Mouse (Mus musculus) monocyte, adult 5-6 weeks (primary cell): ENCODE data around the gene Aif1l. TPM values are rescaled to one million over a fixed set of nuclear protein-coding genes. Genes with fewer than 3 reads are reported as not detected.

ENCODE experiments used
- ATAC-seq: fragments of 153-309, 156-312 bp; replicated peaks from 2 replicates; pipeline ENCODE4 v1.8.0; 2017; ENCODE audit warnings: mild to moderate bottlenecking; ENCODE audit not compliant: low TSS enrichment, insufficient number of reproducible peaks, severe bottlenecking, poor library complexity, low FRiP score
- total RNA-seq: library from RNA; stranded (forward); fragments of 200-1000, 200-491, 200-594 nt; gene quantifications from 3 replicates; pipeline ENCODE4 v1.2.3, GENCODE M21; 2017

Aif1l gene
- total RNA-seq, 1 experiment from 2014 or later: not detected

DNA sequence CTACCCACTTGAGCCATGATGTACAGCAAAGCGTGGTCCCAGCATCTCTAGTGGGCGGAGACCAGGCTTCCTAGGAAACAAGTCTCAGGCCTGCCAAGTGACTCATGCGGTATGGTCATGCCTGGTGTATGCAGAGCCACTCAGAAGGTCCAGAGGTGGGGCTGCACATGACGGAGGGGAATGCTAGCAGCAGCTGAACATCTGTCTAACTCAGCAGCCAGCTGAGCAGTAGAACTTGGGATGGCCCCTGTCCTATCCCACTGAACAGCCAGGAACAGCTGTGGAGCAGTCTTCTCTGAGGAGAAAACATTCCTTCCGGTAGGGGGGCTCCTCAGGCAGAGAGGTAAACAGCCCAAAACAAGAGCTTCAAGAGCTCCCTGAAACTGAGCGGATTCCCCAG is 1.5 kb upstream of the Aif1l start:
- ATAC-seq: no peak

DNA sequence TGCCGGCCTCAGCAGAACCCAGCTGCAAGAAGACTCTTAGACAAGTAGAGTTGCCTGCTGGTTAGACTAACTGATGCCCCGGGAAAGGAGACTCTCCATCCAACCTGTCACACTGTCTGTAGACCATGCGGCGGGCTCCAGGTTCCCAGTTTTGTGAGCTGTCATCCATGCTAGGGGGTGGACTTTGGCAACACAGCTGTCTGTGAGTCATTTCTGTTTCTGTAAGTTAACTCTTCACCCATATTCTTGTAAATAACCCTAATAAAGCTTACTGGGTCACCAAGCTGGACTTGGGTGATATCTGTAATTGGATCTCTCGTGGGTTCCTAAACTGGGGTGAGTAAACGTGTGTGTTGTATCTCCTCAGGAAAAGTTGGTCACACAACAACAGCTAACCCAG is 1.1 kb upstream of the Aif1l start:
- no peak for ATAC-seq

DNA sequence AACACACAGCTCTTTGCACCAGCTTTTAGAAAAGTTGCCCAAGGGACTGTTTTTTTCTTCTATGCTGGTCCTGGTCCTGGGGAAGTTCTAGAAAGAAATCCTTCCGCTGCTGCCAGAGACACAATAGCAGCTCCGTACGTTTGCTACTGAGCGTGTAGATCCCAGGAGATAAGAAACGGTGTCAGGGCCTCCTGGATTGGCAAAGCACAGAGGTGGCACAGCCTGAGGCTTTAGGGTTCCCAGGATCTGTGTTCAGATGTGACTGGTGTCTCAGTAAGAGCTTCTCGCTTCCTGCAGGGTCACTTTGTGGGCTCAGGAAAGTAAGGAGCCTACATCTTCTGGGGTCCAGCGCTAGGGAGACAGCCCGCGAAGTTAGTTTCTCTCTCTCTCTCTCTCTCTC is 1.0 kb downstream of the Aif1l start:
- ATAC-seq: no peak

DNA sequence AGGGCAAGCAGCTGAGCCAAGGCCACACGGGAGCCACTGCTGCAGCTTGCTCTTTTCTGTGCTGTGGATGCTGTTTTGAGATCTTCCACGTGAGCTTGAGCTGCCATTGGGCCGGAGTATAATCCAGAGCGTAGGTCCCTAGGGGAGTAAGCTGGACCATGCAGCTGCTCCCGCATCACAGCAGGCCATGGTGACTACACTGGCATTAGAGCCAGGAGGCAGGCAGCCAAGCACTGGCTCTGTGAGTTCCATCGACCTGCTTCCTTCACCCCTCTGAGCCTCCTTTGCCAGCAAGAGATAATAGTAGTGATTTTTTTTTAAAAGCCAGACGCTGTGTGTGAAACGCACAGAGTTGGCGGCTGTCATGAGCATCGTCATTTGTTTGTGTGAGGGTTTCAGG is 2.3 kb downstream of the Aif1l start:
- ATAC-seq: no peak

DNA sequence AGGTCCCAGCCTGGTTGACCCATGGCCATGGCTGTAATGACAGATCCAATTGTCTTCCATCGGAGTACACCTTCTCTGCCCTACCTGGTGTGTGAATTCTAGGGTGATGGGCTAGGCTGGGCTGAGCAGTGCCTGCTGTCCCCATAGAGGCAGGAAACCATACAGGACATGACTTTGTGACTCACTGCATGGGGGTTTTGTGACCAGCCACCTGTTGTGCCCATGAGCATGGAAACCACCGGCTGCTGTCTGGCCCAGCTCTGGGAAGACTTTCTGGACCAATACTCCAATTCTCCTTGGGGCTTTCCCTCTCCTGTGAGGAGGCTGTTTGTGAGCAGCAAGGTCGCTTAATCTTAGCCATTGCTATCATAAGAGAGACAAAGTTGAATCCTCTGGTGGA is 2.8 kb downstream of the Aif1l start:
- no peak for ATAC-seq

DNA sequence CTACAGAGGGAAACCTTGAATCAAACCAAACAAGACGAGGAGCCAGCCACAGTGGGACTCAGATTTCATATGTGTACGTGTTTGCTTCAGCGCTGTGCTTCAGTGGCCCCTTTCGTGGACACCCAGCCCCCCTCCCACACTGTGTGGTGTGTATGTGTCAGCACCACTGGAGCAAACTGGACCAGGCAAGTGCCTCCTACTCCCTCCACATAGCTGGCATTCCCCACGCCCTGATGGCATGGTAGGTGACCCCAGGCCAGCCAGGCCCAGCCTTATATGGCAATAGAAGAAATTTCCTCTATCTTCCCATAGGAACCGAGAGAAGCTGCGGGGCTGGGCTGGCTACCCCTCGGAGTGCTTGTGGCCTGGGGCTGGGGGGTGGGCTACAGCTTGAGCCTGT is 3.7 kb downstream of the Aif1l start:
- no peak for ATAC-seq

DNA sequence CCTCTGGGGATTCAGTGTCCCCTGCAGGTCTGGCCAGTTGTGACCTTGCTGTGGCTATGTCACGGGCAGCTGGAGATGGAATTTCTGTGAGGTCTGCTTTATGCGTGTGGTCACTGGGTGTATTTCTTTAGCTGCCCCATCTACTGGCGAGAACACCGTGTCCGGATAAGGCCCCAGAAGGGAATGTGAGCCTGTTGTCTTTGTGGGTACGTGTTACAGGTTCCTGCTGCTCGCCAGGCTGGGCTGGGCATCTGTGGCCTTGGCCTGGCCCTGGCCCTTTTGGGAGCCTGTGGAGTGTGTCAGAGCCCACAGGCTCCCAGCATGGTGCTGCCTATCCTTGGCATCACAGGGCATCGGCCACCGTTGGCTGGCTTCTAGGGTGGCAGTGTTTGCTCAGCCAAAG is 4.8 kb downstream of the Aif1l start:
- ATAC-seq: no peak

DNA sequence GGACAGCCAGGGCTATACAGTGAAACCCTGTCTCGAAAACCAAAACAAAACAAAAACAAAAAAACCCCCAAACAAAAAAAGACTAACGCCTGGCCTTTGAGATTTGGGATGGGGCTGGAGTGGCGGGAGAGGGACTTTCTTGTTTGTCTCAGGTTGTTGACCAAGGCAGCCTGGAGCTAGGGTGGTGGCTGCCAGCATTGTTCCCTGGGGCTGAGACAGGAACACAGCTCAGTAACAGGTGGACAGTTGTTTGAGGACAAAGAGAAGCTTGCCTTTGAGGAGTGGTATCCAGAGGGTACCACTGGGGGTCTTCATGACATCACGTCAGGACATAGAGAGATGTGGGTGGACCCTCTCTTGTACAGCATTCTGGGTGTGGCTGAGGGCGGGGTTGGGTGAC is 5.7 kb downstream of the Aif1l start:
- ATAC-seq: no peak

DNA sequence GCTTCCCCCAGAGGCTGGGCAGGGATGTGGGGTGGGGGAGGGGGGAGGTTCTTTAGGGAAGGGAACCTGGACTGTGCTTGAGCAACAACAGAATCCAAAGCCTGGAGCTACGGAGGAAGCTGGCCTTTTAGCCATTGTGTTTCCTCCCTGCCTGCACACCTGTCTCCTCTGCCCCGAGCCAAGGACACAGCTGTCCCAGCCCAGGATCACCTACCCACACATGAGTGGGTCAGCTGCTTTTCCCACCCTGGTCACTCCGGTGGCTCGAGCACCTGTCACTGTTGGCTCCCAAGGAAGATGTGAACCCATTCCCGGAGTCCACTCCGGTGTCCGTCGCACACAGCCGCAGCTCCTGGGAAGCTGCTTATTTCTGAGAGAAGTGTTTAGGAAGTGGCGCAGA is 7.3 kb downstream of the Aif1l start:
- ATAC-seq: no peak

DNA sequence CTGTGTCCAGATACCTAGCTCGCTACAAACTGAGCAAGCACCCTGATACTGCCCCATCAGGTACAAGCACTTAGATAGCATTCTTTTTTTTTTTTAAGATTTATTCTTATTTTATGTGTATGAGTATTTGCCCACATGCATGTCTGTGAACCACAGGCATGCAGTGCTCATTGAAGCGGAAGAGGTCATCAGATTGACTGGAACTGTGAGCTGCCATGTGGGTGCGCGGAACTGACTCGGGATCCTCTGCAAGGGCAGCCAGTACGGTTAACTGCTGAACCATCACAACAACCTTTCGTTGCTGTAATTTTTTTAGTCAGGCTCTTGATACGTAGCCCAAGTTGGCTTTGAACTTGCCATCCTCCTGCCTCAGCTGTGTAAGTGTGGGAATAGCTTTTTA is 11.0 kb downstream of the Aif1l start:
- ATAC-seq: no peak

DNA sequence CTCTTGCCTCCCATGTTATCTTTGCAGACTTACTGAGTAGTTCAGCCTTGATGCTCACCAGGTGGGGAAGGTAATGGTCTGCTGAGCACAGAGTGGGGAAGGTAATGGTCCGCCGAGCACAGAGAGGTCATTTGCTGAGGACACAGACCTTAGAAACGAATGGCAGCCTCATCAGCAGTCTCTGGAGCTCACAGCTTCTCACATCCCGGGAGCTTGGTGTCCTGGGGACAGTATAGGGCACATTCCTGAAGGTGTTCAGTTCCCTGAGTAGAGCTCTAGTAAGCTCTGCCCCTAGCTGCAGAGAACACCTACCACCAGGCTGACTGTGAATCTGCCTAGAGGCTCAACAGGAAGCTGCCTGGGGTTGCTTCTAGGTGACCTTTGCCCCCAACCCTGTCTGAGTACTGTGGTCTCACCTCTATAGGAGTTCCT is 11.9 kb downstream of the Aif1l start:
- no peak for ATAC-seq

DNA sequence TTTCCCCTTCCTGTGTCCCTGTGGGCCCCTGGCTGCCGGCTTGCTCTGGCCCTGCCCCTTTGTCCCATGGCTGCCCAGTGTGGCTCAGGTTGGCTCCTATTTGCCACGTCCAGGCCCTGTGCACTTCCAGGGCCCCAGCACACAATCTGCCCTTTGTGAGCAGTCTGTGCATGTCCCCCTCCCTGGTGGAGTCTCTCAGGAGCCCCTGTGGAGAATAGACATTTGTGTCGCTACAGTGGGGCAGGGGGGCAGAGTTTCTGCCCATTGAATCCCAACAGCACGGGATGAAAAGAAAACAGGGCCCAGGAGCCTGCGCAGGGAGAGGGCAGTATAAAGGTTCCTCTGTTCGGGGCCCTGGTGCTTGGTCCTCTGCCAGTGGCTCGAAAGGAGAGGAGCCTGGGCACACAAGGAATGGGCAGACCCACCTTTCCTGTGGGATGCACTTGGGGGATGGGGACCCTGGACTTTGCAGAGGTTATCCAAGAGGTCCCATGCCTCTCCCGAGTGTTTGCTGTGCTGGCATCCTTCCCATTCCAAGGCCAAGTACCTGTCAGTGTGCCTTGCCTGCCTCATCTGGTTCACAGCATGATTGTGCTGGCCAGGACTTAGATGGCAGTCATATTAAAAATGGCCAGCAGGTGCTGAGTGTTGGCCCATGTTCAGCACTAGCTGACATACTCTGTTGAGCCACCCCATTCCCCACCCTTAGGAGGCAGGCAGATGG is 12.7 kb downstream of the Aif1l start:
- no peak for ATAC-seq

DNA sequence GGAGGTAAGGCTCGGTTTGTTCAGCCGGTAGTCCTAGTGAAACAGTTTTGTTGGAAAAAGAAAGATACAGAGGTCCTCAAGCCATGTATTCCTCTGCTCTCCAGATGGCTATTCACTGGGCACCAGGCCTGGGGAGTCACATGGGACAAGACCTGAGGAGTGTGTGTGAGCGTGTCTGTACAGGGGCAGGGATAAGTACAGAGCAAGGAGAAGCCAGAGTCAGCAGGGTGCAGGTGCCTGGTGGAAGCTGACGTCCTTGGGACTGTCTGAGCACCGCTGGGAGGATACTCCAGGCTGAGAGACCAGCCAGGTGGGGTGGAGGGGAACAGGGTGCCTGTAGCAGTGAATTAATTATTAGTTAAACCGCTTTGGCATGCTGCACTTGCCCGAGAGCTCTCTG is 13.6 kb downstream of the Aif1l start:
- ATAC-seq: no peak

DNA sequence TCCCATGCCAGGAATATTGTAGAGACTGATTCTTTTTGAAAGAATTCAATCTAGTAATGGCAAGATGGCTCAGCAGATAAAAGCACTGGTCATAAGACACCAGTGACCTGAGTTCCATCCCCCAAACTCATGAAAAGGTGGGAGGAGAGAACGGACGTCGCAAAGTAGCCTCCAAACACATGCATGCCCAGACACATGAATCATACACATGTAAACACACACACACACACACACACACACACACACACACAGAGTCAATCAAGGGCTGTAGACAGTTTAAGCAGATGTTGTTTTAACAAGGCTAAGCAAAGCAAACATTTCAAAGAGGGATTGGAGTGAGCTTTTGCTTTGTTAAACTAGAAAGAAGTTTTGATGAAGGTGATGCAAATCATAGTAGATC is 14.3 kb downstream of the Aif1l start:
- no peak for ATAC-seq

DNA sequence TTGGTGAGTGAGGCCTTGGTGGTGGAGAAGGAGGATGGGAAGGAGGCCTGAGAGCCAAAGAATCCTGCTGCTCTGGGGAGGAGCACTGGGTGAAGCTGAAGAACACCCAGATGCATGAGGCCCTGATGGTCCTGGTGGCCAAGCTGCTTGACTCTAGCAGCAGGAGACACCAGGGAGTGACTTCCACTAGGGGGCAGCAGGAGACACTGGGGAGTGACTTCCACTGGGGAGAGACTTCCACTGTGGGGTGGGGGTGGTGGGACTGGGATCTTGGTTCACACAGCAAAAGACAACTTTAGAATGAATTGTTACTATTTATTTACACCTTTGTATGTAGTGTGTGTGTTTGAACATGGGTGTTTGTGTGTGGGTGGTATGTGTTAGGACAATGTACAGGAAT is 15.2 kb downstream of the Aif1l start:
- ATAC-seq: no peak

DNA sequence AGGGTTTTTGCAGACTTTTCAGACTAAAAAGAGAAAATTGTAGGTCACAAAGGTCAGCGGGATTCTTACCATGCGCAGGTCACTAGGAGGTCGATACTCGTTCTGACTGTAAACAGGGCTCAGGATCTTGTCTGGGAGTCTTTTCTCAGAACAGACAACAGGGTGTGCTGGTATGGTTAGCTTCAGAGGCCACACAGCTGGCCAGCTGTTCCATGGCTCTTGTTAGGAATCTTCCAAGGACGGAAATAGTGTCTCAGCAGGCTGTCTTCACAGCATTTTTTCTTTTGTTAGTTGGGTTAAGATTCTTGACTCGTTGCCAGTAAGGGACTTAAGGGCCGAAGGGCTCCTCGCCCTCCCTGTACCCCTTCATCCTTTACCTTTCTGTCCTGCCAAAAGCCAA is 16.9 kb downstream of the Aif1l start:
- ATAC-seq: no peak

DNA sequence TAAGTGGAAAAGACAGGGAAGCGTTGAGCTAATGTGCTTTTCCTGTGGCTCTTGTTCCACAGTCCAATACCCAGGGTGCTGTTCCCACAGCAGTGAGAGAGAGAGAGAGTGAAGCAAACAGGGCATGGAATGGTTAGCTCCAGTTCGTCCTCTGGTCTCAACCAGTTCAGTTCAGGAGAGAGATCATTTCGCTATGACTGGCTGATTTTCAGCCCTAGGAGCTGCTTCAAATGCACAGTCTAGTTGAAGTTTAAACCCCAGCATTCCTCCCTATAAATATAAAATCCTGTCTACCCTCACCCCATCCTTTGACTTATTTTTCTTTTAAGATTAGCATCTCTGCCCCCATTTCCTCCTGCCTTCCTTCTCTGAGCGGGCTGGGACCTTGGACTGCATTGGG is 22.6 kb downstream of the Aif1l start:
- ATAC-seq: no peak

DNA sequence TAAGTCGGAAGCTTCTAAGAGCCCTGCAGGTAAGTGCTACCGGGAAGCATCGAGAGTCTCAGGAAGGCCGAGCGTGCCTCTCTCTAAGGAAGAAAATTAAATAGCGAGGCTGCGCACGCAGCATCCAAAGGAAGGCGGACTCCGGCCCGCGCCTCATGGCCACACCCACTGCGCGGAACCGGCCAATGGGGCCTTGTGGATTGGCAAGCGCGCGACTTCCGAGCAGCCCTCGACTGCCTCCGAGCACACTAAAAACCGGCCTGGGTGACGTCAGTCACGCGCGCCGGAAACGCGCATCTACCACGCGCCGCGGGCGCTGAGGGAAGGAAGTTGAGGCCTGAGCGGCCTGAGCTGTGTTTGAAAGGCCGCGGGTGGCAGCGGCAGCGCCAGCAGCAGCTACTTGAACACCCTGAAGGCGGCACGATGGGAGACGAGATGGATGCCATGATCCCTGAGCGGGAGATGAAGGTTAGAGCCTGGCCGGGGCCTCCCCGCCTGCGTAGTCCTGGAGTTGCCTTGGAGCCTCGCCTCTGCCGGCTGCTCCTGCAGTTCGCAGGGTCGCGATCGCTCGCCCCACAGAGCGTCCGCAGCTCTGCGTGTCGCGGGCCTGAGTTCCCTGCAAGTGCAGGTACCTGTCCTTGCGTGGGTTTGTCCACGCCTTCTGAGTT is 24.3 kb downstream of the Aif1l start, which contains the start of gene Nup214:
Gene Nup214 (plus strand): TSS at position 296 of the 668 bp plus-strand sequence.
- ATAC-seq: peak; percentile 98

DNA sequence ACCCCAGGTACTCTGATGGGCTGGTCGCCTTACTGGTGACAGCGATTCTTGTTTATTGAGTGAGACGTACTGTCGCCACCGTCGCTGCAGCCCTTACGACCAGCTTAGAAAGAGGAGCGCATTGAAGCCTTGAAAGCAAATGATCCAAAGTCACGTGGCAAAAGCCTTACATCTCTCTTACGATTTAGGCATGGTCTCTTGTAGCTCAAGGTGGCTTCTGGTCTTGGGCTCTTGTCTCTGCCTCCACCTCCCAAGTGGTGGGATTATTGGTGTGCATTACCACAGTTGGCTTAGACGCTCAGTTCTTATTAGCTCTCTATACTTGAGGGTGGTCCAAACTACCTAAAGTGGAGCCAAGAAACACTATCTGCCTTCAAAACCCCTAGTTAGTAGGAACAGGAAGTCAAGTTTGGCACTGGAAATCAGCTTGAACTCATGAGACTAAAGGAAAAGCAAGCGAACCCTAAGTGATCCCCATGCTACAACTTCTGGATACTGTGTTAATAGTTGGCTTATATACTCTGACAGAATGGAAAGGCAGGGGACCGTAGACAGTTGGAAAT is 25.0 kb downstream of the Aif1l start:
- ATAC-seq: no peak

DNA sequence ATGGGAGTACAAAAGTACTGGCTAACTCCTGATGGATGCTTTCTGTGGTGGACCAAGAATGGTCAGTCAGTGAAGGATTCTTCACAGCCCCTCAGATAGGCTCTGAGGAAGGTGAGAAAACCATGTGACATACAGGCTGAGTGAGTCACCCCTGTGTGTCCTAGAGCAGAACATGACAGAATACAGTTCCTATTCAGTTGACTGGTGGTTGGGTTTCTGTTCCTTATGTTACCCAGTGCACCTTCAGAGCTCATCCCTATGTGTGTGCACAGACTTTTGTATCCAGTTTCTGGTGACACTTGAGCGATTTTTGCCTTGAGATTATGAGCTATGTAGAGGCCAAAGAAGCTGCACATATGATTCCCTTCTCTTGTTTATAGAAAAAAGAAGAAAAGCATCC is 37.8 kb downstream of the Aif1l start:
- no peak for ATAC-seq
